Mouse (Mus musculus) spleen, postnatal 36 days (tissue): ENCODE data around the gene Ankrd13d.

Source experiments
- DNase-seq, 2 experiments: peaks; one replicate each; pipeline ENCODE4 v3.0.0; 2022; ENCODE audit warnings: low spot score in 2 of 2, mixed read lengths in 1 of 2

Gene Ankrd13d

DNA sequence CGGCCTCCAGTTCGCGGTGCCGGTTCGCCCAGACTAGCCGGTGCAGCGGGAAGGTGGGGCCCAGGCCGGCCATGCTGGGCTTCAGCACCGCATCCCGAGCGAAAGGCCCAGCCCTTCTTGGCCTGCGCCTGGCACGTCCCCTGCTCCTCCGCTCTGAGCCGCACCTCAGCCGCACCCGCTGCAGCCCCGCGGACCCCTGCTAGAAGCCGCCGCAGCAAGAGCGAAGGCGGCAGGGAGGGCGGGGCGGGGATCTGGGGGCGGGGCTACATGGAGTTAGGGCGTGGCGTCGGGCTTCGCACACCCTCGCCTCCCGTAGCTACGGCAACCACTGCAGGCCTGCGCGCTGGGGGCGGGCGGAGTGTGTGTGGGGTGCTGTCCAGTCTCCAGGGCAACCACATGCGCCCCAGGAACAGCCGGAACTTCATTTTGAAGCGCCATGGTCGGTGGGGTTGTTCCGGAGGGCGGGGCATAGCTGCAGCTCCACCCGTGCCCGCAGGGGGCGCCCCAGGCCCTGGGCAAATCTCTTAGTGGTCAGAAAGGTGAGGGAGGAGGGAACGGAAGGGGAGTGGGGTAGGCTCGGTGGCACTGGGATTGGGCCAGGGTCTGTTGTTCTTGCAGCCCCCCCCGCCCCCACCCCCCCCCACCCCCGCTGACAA, at the start of gene Ankrd13d:
Gene Ankrd13d, minus strand, starts transcription at position 240 of the 656 bp plus-strand sequence.
- DNase-seq: peak; percentile 94 to 95

DNA sequence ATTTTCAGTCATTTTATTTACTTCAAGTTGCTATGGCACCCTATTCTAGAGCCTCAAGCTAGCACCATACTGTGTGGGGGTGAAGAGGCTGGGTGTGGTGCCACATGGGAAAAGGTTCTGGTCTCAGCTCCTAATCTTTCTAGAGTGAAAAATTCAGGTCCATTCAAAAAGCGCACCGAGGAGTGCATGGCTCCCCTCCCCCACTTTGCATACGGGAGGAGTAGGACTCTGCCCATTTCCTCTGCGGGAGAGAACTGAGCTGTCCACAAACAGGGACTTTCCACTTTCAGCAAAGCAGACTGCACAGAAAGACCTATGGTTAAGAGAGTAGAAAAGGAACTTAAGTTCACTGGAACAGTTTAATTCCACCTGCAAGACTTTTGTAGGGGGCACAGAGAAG, 49.7 kb upstream of the Ankrd13d start:
- DNase-seq: peak; percentile 83 to 85

GRCm38 (mm10) chr19:4331273-4331672, 48.3 kb upstream of the Ankrd13d start:
- DNase-seq: no peak

- no peak for DNase-seq
Observed at GRCm38 (mm10) chr19:4330603-4331002, 47.7 kb upstream of the Ankrd13d start.

GRCm38 (mm10) chr19:4328737-4329304, 45.9 kb upstream of the Ankrd13d start:
- no peak for DNase-seq

- DNase-seq: no peak
Observed at GRCm38 (mm10) chr19:4326881-4327280, 43.9 kb upstream of the Ankrd13d start.

DNA sequence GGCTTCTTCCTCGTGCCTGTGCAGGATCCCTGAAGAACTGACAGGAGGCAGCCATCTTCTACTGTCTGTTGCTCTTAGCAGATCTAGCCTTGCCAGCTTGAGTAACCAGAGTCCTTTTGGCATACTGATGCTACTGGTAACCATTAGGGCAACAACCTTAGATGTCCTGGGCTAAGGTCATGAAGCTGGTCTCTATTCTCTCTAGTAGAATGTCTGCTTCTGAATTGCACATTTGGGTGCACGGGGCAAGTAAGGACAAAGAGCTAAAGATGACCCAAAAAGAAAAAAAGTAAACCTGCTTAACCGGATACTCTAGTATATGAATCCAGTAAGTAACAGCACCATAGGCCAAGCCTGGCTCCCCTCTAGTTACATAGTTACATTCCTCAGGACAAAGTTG, 43.2 kb upstream of the Ankrd13d start:
- no peak for DNase-seq

DNA sequence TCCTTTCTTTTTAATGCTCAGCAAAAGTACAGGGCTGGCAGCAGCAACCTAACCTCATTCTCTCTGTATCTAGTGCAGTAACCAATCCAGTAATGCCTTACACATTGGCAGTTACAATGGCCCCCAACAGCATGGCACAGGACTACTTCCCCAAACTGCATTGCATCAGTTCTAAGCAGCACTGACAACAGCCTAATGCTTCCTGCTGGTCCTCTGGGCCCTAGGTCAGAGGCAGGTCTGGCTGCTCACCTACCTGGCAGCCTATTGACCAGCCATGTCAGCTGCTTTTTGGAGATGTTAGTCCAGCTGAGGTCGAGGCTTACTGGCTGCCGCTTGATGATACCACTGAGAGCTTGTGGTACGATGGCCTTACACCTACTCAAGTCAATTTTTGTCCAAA, 39.2 kb upstream of the Ankrd13d start:
- no peak for DNase-seq

DNA sequence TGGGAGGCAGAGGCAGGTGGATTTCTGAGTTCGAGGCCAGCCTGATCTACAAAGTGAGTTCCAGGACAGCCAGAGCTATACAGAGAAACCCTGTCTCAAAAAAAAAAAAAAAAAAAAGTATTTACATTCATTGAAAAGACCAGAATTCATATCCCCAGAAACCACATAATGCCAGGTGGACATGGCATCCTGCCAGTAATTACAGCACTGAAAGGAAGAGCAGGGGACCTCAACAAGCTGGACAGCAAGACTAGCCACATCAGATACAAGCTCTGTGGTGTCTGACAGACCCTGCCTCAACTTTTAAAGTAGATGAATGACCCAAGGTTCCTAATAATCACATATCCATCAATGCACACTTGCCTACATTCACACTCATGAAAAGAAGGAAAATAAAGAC, 38.7 kb upstream of the Ankrd13d start:
- DNase-seq: no peak

DNA sequence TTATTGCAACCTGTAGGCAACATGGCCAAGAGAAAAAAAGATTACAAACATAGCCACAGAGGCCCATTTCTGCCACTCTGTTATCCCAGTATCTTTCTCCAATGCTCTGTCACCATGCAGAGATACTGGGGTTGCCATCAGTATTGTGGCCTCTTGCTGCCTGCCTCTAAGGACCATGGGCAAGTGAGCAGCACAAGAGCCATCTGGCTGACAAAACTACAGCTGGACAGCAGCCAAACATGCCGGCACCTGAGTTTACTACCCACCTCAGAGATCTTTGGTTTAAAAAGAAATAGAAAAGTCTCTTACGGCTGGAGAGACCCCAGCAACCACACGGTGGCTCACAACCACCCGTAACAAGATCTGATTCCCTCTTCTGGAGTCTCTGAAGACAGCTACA, 36.3 kb upstream of the Ankrd13d start:
- no peak for DNase-seq

GRCm38 (mm10) chr19:4317181-4317580, 34.2 kb upstream of the Ankrd13d start:
- DNase-seq: no peak

DNA sequence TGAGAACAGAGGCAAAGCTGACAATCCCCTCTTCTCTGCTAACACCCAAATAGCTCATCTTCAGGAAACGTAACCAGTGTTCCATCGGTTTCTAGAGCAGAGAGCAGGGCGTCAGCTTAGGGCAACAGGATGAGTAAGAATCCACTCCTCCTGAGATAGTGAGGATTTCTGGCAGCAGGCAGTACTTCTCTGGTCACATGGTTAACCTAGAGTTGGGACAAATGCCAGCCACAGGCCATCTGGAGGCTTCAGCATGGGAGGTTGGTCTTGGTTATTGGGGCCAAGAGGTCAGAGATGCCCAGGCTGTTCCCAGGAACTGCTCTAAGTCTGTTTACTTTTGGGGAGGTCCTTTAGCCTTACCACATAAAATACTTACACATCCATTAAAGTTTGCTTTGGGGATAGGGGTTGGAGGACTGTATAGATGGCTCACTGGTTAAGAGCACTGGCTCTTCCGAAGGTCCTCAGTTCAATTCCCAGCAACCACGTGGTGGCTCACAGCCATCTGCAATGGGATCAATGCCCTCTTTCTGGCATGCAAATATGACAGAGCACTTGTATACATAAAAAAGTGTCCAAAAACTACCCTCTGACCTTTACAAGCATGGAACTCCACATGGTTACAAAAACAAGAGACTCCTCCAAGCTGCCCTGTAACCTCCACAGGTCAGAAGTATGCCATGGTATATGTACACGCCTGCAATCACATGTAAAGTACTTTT, 32.4 kb upstream of the Ankrd13d start:
- DNase-seq: no peak

GRCm38 (mm10) chr19:4309776-4310185, 26.8 kb upstream of the Ankrd13d start:
- peak; percentile 58 to 66 for DNase-seq

- no peak for DNase-seq
Observed at GRCm38 (mm10) chr19:4309302-4309701, 26.4 kb upstream of the Ankrd13d start.

GRCm38 (mm10) chr19:4306190-4306577, 23.2 kb upstream of the Ankrd13d start, which contains the start of gene Grk2:
Gene Grk2 (minus strand): TSS chr19:4306222.
- DNase-seq: peak; percentile 84 to 85

DNA sequence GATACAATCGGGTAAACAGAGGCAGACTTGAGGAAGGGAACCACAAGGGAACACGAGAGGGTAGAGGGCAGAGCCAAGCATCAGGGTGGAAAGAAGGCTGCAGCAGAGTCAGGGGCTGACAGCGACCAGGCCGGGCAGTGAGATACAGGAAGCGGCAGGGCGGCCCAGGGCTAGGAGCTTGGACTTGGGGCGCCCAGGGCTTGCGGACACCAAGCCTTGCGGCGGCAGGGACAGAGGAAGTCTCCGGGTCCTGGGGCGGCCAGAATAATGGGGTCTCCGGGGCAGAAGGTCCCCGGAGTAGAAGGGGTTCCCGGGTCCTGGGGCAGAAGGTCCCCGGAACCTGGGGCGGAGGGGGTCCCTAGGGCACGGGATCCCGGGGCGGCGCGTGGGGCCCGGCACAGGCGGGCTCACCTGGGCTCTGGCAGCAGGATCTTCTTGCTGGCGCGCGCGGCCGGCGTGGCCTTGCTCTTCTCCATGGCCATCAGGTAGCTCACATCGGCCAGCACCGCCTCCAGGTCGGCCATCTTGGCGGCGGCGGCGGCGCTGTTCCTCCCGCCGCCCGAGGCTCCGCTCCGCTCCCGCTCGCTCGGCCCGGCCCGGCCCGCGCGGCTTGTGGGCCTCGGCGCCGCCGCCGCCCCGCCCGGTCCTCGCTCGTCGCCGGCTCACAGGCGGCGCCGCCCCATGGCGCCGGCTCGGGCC, 22.7 kb upstream of the Ankrd13d start:
- DNase-seq: peak in 1 of 2 experiments; percentile 60

DNA sequence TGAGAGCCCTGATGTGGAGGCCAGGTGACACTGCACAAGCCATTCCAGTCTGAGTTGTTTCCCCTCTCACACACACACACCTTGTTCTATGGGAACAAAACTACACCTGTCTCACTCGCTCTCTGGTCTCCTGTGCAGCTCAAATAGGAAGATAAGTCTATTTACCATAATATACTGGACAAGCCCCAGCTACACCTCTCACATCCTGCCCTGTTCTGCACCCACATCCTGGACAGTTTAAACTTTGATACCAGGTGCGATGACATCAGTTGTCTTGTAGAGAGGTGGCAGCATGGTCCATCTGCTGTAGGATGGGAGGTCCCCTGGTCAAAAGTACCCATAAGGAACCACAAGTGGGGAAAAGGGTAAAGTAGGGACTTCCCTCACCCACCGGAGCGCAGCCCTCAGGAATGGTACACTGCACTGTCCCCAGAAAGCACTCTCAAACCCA, 22.0 kb upstream of the Ankrd13d start:
- DNase-seq: peak; percentile 82 to 87

- peak; percentile 82 to 86 for DNase-seq
Observed at GRCm38 (mm10) chr19:4304251-4304821, 21.4 kb upstream of the Ankrd13d start.

DNA sequence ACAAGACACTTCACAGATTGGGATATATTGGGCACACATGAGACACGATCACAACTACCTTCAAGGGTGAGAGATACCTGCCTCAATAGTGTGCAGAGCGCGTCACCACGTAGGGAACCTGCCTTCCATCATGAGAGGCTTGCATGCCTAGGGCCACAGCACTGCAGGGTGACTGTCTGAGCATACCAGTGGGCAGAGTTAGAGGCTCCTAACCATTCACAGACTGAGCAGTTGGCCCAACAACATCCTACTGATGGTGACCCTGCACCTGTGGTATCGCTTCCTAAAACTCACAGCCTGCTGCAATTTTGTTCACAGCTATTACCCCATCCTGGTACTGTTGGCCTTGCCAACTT, 20.7 kb upstream of the Ankrd13d start:
- DNase-seq: peak; percentile 72 to 78

GRCm38 (mm10) chr19:4302936-4303639, 20.2 kb upstream of the Ankrd13d start:
- DNase-seq: peak in 1 of 2 experiments; percentile 14
